Mouse (Mus musculus) hindbrain, embryonic 11.5 days (tissue): ENCODE results near the gene Gimap4. TPM values are rescaled to one million over a fixed set of nuclear protein-coding genes. Genes with fewer than 3 reads are reported as not detected.
A peak's percentile ranks its signal among the peaks of the same experiment; 100 is the strongest.

Source experiments
- ATAC-seq: fragments of 200-750 bp; cut with Nextera tagmentation; 2 replicates; pipeline ENCODE4 v1.8.0; 2017; ENCODE audit warnings: mild to moderate bottlenecking, moderate TSS enrichment, moderate library complexity; ENCODE audit not compliant: low FRiP score
- DNase-seq: peaks from one replicate; pipeline ENCODE4 v3.0.0-alpha.2; 2015; ENCODE audit warnings: low spot score
- H3K27ac ChIP-seq: fragments of 300-500 bp; sonication (generic); 2 replicates; pipeline ENCODE4 v1.5.1; 2014; ENCODE audit warnings: mild to moderate bottlenecking, low read depth, low read length
- H3K27me3 ChIP-seq: fragments of 300-500 bp; sonication (generic); 2 replicates; pipeline ENCODE4 v1.6.1; 2014; ENCODE audit warnings: mild to moderate bottlenecking, low read length, moderate library complexity, mixed read lengths; ENCODE audit not compliant: control insufficient read depth, insufficient read depth
- H3K36me3 ChIP-seq: fragments of 300-500 bp; sonication (generic); 2 replicates; pipeline ENCODE4 v1.6.1; 2014; ENCODE audit warnings: mild to moderate bottlenecking, low read length, moderate library complexity, mixed read lengths; ENCODE audit not compliant: control insufficient read depth, insufficient read depth
- H3K4me1 ChIP-seq: fragments of 300-500 bp; sonication (generic); replicated peaks from 2 replicates; pipeline ENCODE4 v1.6.1; 2014; ENCODE audit warnings: low read length, mixed read lengths; ENCODE audit not compliant: control insufficient read depth, insufficient read depth
- H3K4me2 ChIP-seq: fragments of 300-500 bp; sonication (generic); replicated peaks from 2 replicates; pipeline ENCODE4 v1.6.1; 2014; ENCODE audit warnings: mild to moderate bottlenecking, low read depth, low read length
- H3K4me3 ChIP-seq: fragments of 300-500 bp; sonication (generic); 2 replicates; pipeline ENCODE4 v1.5.1; 2014; ENCODE audit warnings: low read depth, low read length
- H3K9ac ChIP-seq: fragments of 300-500 bp; sonication (generic); 2 replicates; pipeline ENCODE4 v1.6.1; 2014; ENCODE audit warnings: low read depth, low read length
- H3K9me3 ChIP-seq: fragments of 300-500 bp; sonication (generic); 2 replicates; pipeline ENCODE4 v1.6.1; 2016; ENCODE audit warnings: low read length; ENCODE audit not compliant: control insufficient read depth
- WGBS: fragments of 180-500 bp; shearing (Covaris S2); extraction: QIAGEN DNeasy Blood & Tissue Kit; methylation state at CpG from one replicate; pipeline ENCODE4 v1.1.7; 2014; 5-methylcytosine and 5-hydroxymethylcytosine counted together
- polyA plus RNA-seq: library from polyadenylated mRNA; unstranded; fragments of >200 nt; fragmentation: Nextera tagmentation; extraction: Ambion mirVana; gene quantifications from 2 replicates; pipeline ENCODE4 v1.2.1, GENCODE M21; 2014

Gene Gimap4
- polyA plus RNA-seq, 1 experiment from 2014 or later = 3.3 TPM

DNA sequence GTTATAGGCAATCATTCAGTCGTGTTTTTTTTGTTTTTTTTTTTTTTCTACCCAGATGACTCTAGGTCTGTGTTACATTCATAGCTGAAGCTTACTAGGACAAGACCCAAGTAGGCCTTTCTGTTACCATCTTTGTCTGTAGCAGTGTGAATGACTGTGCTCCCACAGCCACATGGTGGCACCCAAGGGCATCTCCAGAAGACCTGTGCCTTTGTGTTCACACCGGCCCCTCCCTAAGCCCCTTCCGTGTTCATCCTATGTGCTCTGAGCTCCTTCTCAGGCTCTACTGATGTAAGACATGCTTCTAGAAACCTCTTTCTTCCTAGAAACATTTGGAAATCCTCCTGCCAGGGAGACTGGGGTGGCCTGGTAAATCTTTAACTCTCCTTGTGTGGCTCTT, 37.4 kb upstream of the Gimap4 start, which contains the start of gene Gimap8:
TSS of gene Gimap8 (plus strand) at position 240 of the 400 bp plus-strand sequence.
- Histone ChIP-seq H3K9ac (no peak within 1 kb of the TSS), H3K36me3 (no peaks in the 10 kb centered on the region), H3K9me3 (no peaks in the 10 kb centered on the region), H3K27ac (no peak within 1 kb of the TSS), H3K4me1 (no peaks in the 10 kb centered on the region), H3K4me2 (no peak within 1 kb of the TSS), H3K27me3 (no peaks in the 10 kb centered on the region), H3K4me3 (no peak within 1 kb of the TSS)
- ATAC-seq (no peak), DNase-seq (peak; percentile 39)
- 50% methylated on average over 3 of the region's 3 CpGs for WGBS

DNA sequence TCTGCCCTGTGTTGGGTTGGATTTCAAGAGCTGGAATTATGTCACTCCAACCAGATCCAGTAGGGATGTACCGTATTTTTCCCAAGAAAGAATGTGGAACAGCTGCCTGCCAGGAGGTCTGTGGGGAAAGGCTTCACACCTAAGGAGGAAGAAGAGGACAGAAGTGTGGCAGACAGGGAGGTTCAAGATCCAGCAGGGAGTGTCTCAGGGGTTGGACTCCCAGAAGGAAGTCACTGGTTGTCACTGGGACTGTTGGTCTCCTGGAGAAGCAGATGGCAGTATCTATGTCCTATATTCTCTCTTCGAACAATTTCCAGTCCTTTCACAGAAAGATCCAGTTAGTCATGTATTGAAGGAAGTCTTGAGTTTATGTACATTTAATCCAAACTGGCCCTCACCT, 36.7 kb upstream of the Gimap4 start:
- no peak for DNase-seq
- Histone ChIP-seq H3K4me2 (no peak overlapping the region), H3K27ac (no peak overlapping the region), H3K4me1 (no peaks in the 10 kb centered on the region), H3K36me3 (no peaks in the 10 kb centered on the region), H3K4me3 (no peak overlapping the region), H3K9ac (no peak overlapping the region), H3K9me3 (no peaks in the 10 kb centered on the region), H3K27me3 (no peaks in the 10 kb centered on the region)
- WGBS = 71% methylated on average over 2 of the region's 2 CpGs
- ATAC-seq = no peak

DNA sequence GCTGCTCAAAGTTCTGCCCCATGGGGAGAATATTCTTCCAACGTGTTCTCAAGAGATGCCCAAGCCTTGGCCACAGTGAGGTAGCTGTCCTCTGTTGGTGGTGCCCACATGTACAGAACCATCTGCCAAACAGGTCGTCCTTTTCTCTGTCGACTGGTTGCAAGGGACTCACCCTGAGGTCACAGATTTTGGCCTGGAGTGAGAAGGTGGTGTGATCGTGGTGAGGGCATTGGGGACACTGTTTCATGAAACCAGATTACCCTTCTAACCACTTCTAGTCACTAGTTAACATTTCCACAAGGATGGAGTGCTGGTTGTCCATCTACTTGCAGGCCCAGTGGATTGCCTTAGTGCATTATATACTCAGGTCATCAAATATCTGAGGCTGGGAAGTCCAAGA, 35.6 kb upstream of the Gimap4 start:
- H3K27ac ChIP-seq = no peak overlapping the region
- H3K9ac ChIP-seq = no peak overlapping the region
- H3K4me2 ChIP-seq = no peak overlapping the region
- H3K9me3 ChIP-seq = no peaks in the 10 kb centered on the region
- no peak overlapping the region for H3K4me3 ChIP-seq
- 89% methylated on average over 4 of the region's 4 CpGs for WGBS
- H3K36me3 ChIP-seq = no peaks in the 10 kb centered on the region
- no peaks in the 10 kb centered on the region for H3K4me1 ChIP-seq
- no peak for ATAC-seq
- DNase-seq = no peak
- no peaks in the 10 kb centered on the region for H3K27me3 ChIP-seq

DNA sequence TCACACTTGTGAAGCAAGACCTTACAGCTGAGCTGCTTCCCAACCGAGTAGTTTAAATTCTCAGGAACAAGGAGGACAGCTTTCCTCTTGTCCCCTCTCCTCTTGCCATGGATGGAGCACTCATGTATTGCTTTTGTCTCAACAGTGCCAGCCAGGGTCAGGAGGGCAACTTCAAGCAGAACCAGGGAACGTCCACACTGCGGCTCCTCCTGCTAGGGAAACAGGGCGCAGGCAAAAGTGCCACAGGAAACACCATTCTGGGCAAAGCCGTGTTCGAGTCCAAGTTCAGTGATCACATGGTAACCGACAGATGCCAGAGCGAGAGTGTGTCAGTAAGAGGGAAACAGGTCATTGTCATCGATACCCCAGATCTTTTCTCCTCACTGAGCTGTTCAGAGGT, 34.3 kb upstream of the Gimap4 start:
- Histone ChIP-seq H3K27ac (no peak overlapping the region), H3K4me3 (no peak overlapping the region), H3K36me3 (no peaks in the 10 kb centered on the region), H3K27me3 (no peaks in the 10 kb centered on the region), H3K4me1 (no peaks in the 10 kb centered on the region), H3K9ac (no peak overlapping the region), H3K4me2 (no peak overlapping the region), H3K9me3 (no peaks in the 10 kb centered on the region)
- ATAC-seq (no peak), DNase-seq (no peak)
- 89% methylated on average over 9 of the region's 9 CpGs for WGBS

DNA sequence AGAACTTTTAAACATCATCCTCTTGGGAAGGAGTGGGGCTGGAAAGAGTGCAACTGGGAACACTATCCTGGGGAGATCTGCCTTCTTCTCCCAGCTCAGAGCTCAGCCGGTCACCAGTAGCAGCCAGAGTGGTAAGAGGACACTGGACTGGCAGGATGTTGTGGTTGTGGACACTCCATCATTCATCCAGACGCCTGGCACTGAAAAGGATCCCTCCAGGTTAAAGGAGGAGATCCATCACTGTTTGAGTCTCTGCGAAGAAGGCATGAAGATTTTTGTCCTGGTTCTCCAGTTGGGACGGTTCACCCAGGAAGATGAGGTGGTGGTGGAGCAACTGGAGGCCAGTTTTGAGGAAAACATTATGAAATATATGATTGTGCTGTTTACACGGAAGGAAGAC, 25.6 kb upstream of the Gimap4 start:
- Histone ChIP-seq H3K36me3 (no peaks in the 10 kb centered on the region), H3K27me3 (no peaks in the 10 kb centered on the region), H3K9ac (no peak overlapping the region), H3K4me1 (no peaks in the 10 kb centered on the region), H3K4me3 (no peak overlapping the region), H3K27ac (no peak overlapping the region), H3K9me3 (no peaks in the 10 kb centered on the region), H3K4me2 (no peak overlapping the region)
- WGBS = 78% methylated on average over 5 of the region's 5 CpGs
- ATAC-seq (no peak), DNase-seq (no peak)

DNA sequence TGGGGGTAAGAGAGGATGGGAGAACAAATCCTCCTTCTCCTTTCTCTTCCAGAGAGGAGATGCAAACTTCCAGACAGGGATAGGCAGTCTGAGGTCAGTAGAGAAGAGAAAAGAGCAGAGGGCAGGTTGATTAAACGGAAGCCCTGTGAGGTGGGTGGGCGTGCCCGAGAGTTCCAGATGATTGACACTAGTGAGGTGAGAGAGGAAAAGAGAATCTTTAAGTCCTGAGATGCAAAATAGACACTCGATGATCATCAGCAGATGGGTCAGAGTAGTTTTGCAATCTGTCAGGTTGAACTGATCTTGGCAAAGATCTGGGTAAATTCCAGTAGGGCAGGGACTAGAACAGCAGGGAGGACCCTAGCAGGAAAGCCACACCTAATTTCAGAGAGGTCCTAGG, 19.6 kb upstream of the Gimap4 start:
- H3K36me3 ChIP-seq = no peaks in the 10 kb centered on the region
- no peak overlapping the region for H3K27ac ChIP-seq
- no peaks in the 10 kb centered on the region for H3K9me3 ChIP-seq
- DNase-seq (no peak), ATAC-seq (no peak)
- H3K9ac ChIP-seq = no peak overlapping the region
- WGBS = 84% methylated on average over 4 of the region's 4 CpGs
- no peak overlapping the region for H3K4me2 ChIP-seq
- H3K27me3 ChIP-seq = no peaks in the 10 kb centered on the region
- no peaks in the 10 kb centered on the region for H3K4me1 ChIP-seq
- H3K4me3 ChIP-seq = no peak overlapping the region

DNA sequence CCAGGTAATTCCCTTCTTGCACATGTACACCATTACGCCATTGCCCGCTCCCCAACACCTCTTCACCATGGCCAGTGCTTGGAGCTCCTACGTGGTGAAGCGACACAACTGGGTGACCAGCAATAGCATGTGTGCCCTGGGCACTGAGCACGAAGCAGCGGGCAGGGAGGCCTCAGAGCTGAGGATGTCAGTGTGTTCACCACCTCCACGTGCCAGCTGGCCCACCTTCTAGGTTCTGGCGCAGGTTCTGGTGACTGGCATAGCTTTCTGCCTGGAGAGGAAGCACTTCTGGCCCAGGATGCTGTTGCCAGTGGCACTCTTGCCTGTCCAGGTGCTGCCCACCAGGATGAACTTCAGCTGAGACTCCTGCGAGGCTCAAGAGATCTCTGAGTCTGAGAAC, 18.9 kb upstream of the Gimap4 start:
- ATAC-seq (no peak), DNase-seq (no peak)
- no peaks in the 10 kb centered on the region for H3K27me3 ChIP-seq
- H3K36me3 ChIP-seq = no peaks in the 10 kb centered on the region
- 93% methylated on average over 9 of the region's 9 CpGs for WGBS
- H3K27ac ChIP-seq = no peak overlapping the region
- no peaks in the 10 kb centered on the region for H3K9me3 ChIP-seq
- H3K4me1 ChIP-seq = no peaks in the 10 kb centered on the region
- no peak overlapping the region for H3K9ac ChIP-seq
- H3K4me3 ChIP-seq = no peak overlapping the region
- H3K4me2 ChIP-seq = no peak overlapping the region

DNA sequence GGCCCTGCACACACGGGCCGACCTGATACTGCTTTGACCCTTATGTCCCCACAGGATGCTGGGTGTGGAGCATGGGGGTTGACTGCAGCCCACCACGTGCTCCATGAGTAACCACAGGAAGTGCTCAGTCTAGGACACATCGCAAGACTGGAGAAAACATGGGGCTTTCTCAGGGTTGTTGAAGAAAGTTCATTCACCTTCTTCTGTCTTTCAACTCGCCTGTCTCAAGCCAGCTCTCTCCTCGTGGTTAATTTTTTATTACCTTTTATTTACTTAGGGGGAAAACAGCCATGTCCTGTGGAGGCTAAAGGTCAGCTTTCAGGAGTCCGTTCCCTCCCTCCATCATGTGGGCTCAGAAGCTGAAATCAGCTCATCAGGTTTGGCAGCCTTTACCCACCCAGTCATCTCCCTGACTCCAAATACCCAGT, 18.2 kb upstream of the Gimap4 start:
- Histone ChIP-seq H3K4me2 (no peak overlapping the region), H3K27me3 (no peaks in the 10 kb centered on the region), H3K4me3 (no peak overlapping the region), H3K9me3 (no peaks in the 10 kb centered on the region), H3K9ac (no peak overlapping the region), H3K4me1 (no peaks in the 10 kb centered on the region), H3K36me3 (no peaks in the 10 kb centered on the region), H3K27ac (no peak overlapping the region)
- ATAC-seq (no peak), DNase-seq (no peak)
- WGBS = 68% methylated on average over 7 of the region's 7 CpGs

DNA sequence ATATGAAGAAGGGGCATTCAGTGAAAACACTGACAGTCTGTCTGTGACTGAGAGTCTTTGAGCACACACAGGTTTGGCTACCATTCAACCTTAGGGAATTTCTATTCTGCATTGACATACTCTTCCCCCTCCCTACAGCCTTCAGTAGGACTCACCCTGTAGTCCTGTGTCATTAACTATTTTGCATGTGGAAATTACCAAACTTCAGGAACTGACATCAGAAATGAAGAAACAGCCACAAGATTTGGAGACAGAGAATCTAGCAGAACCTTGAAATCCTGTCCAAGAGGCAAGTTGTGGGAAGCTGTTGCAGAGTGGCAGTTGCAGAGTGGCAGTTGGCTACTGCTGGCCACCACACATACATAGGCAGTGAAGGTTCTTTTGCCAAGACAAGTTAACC, 16.3 kb upstream of the Gimap4 start:
- Histone ChIP-seq H3K4me2 (no peak overlapping the region), H3K4me1 (no peaks in the 10 kb centered on the region), H3K9me3 (no peaks in the 10 kb centered on the region), H3K9ac (no peak overlapping the region), H3K36me3 (no peaks in the 10 kb centered on the region), H3K4me3 (no peak overlapping the region), H3K27ac (no peak overlapping the region), H3K27me3 (no peaks in the 10 kb centered on the region)
- DNase-seq (no peak), ATAC-seq (no peak)
